Mouse (Mus musculus) heart, embryonic 13.5 days (tissue): ENCODE data around the gene Bet1. TPM values are rescaled to one million over a fixed set of nuclear protein-coding genes. Genes with fewer than 3 reads are reported as not detected.

ENCODE experiments used
- polyA plus RNA-seq: library from polyadenylated mRNA; unstranded; fragments of >200 nt; fragmentation: Nextera tagmentation; extraction: Ambion mirVana; gene quantifications from 2 replicates; pipeline ENCODE4 v1.2.1, GENCODE M21; 2015

Gene Bet1
- polyA plus RNA-seq, 1 experiment from 2014 or later, result 40.4 TPM

Other genes starting within 250 kb of the Bet1 start
- 5.1 and 5.5 TPM in 2 replicates for gene Tfpi2, start 98.1 kb downstream of the Bet1 start, polyA plus RNA-seq
- not detected in 2 replicates for gene Gngt1, start 93.2 kb downstream of the Bet1 start, polyA plus RNA-seq
- 83.0 and 85.6 TPM in 2 replicates for gene Gng11, start 83.1 kb downstream of the Bet1 start, polyA plus RNA-seq